Mouse (Mus musculus): ENCODE results near the gene Speg. TPM values are rescaled to one million over a fixed set of nuclear protein-coding genes. Genes with fewer than 3 reads are reported as not detected.

Gene Speg
- total and polyA plus RNA-seq, 2 experiments from 2014 or later: 22.0 to 62.9 TPM

DNA sequence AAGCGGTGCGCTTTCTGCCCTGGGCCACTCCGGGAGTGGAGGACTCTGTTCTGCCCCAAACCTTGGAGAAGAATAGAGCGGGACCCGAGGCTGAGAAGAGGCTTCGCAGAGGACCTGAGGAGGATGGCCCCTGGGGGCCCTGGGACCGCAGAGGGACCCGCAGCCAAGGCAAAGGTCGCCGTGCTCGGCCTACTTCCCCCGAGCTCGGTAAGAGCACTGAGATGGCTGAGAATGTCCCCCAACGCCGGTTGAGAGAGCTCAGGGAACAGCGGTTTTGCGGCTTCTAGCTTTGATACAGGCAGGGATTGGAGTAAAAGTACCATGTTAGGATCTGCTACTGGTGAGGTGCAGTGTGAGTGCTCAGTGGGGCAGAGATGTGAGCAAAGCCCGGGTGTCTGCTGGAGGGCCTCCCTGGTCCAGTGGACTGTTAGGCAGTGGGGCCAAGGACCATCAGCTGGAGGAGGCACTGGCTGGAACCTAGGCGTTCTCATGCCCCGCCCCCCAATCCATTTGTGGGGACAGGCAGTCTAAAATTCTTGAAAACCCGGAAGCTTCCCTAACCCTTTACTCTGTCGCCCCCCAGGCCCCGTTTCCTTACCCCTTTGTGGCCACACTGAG lies 13.9 kb downstream of the Speg start:
- Histone ChIP-seq H3K27ac (ENCODE audit: low read depth, low read length) (no peak overlapping the region), H3K4me2 (ENCODE audit: low read depth, low read length, poor library complexity, severe bottlenecking) (peak overlapping the region; percentile 43; the same call in 1 of the 2 replicates), H3K27me3 (ENCODE audit: insufficient read depth, low read length) (peaks cover 11% of the 10 kb centered on the region; the same call in 1 of the 2 replicates), H3K9ac (replicated peaks; ENCODE audit: low read length, poor library complexity, severe bottlenecking) (0 out of 2 replicates have a peak overlapping the region, but pooled peaks have one; percentile 24), H3K4me3 (ENCODE audit: low read depth, low read length) (peak overlapping the region; percentile 15; the same call in 1 of the 2 replicates), H3K9me3 (ENCODE audit: low read length) (no peaks in the 10 kb centered on the region), H3K4me1 (ENCODE audit: insufficient read depth, low read length) (peaks cover 34% of the 10 kb centered on the region), H3K36me3 (ENCODE audit: insufficient read depth, low read length) (peaks cover 8% of the 10 kb centered on the region)
- no peak for TF ChIP-seq CTCF (IDR thresholded peaks at IDR 0.05)
- DNase-seq (ENCODE audit: low spot score) (no peak), ATAC-seq (ENCODE audit: low FRiP score) (no peak)
- 28% methylated on average over 23 of the region's 23 CpGs for WGBS

DNA sequence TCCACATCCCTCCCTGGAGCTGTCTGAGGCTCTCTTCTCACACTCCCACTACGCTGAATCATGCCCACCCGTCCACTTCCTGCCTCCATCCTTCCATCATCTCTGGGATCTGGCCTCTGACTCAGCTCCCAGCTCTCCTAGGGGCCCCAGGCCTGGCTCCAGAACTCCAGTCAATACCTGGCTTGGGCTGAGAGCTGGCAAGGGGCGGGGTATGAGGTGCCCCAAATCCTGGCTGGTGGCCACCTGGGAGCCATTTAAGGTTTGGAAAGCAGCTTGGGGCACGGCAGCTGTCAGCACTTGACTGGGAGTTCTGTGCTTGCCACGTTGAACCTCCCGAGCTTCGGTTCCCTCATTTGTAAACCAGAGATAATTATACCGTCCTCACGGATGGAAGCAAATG lies 18.0 kb downstream of the Speg start:
- no peaks in the 10 kb centered on the region for H3K9me3 ChIP-seq (ENCODE audit: low read length)
- ATAC-seq (ENCODE audit: low FRiP score): no peak
- H3K4me2 ChIP-seq (ENCODE audit: low read depth, low read length, poor library complexity, severe bottlenecking): no peak overlapping the region
- H3K27me3 ChIP-seq (ENCODE audit: insufficient read depth, low read length): no peaks in the 10 kb centered on the region
- no peak overlapping the region for H3K4me3 ChIP-seq (ENCODE audit: low read depth, low read length)
- TF ChIP-seq CTCF (IDR thresholded peaks at IDR 0.05): no peak
- H3K27ac ChIP-seq (ENCODE audit: low read depth, low read length): no peak overlapping the region
- no peak overlapping the region for H3K9ac ChIP-seq (replicated peaks; ENCODE audit: low read length, poor library complexity, severe bottlenecking)
- peaks cover 6% of the 10 kb centered on the region for H3K4me1 ChIP-seq (ENCODE audit: insufficient read depth, low read length)
- DNase-seq (ENCODE audit: low spot score): no peak
- peaks cover 10% of the 10 kb centered on the region for H3K36me3 ChIP-seq (ENCODE audit: insufficient read depth, low read length)
- 59% methylated on average over 9 of the region's 9 CpGs for WGBS

DNA sequence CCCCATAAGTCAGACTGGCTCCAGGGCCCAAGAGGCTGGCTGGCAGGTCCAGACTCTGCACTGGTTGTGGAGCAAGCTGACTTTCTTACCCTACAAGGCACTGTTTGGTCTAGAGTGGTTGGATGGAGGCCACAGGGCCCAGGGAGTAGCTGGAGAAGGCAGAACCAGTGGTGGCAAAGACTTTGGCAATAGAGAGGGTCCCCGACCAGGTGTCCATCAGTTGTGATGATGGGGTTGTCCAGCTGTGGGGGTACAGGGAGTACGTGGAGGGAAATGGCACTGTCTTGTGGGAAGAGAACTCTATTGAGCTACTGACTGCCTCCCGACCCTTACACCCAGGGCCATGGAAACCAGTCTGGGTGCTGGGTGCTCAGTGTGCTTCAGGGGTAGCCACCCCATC lies 18.7 kb downstream of the Speg start:
- H3K36me3 ChIP-seq (ENCODE audit: insufficient read depth, low read length): peaks cover 10% of the 10 kb centered on the region
- no peaks in the 10 kb centered on the region for H3K4me1 ChIP-seq (ENCODE audit: insufficient read depth, low read length)
- no peaks in the 10 kb centered on the region for H3K9me3 ChIP-seq (ENCODE audit: low read length)
- H3K4me2 ChIP-seq (ENCODE audit: low read depth, low read length, poor library complexity, severe bottlenecking): no peak overlapping the region
- H3K9ac ChIP-seq (replicated peaks; ENCODE audit: low read length, poor library complexity, severe bottlenecking): no peak overlapping the region
- H3K27me3 ChIP-seq (ENCODE audit: insufficient read depth, low read length): no peaks in the 10 kb centered on the region
- TF ChIP-seq CTCF (IDR thresholded peaks at IDR 0.05): no peak
- H3K27ac ChIP-seq (ENCODE audit: low read depth, low read length): no peak overlapping the region
- no peak for DNase-seq (ENCODE audit: low spot score)
- H3K4me3 ChIP-seq (ENCODE audit: low read depth, low read length): no peak overlapping the region
- no peak for ATAC-seq (ENCODE audit: low FRiP score)
- WGBS: 92% methylated on average over 3 of the region's 3 CpGs

DNA sequence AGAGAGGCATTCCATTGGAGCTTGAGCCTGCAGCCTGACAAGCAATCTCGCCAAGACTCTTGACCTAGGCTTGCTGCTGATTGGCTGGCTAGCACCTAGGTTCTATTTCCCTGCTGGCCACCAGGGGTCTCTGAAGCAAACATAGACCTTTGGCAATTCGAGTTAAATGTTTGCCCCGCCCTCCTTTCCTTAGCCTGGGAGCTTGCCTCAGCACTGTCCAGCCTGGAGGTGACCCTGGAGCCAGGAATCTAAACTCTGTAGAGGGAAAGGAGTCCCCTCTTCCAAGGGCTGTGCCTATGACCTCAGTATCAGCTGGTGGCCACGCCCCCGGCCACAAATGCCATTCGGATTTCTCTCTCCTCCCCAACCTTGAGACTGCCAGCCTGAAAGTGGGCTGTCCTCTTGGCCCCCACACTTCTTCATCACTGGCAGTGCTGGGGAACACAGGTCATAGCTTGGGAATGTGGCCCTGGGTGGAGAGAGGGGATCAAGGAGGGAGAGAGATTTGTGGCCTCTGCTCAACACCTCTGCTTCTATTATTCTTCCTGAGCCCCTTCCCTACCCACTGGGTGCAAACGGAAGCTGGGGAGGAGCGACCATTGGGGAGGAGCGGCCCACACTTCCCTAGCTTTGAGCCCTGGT lies 23.8 kb downstream of the Speg start:
- no peak overlapping the region for H3K27ac ChIP-seq (ENCODE audit: low read depth, low read length)
- H3K36me3 ChIP-seq (ENCODE audit: insufficient read depth, low read length): peaks cover 33% of the 10 kb centered on the region

DNA sequence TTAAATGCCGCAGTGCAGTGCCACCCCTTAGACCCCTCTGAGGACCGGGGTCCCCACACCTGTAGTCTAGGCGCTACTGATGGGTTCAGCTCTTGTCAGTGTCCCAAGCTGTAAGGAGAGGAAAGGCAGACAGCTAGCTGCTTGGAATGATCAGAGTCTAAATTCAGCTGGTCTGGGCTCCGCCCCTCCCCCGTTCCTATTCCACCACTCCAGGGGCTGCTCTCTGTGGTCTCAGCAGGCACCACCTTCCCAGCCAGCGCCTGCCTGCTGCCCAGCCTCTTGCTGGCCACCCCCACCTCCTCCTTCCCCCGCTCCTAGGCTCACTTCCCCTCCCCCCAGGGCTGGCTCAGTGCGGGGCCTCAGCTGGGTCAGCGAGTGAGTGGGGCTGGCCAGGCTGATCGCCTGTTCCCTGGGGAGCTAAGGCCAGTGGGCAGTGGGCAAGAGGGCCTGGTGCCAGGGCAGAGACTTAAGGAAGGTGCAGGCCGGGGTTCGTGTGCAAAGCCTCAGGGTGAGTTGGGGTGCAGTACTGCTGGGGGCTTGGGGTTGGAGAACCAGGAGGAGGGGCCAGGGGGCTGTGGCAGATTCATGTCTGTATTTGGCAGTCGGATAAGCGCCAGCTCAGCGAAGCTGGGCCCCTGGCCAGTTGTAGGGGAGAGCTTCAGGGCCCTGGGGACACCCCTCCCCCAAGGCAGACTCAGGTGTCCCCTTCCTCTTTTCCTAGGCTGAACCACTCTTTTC lies 24.8 kb downstream of the Speg start:
- peak overlapping the region; percentile 38; the same call in 1 of the 2 replicates for H3K27ac ChIP-seq (ENCODE audit: low read depth, low read length)
- H3K9me3 ChIP-seq (ENCODE audit: low read length): no peaks in the 10 kb centered on the region
- no peak overlapping the region for H3K9ac ChIP-seq (replicated peaks; ENCODE audit: low read length, poor library complexity, severe bottlenecking)
- no peaks in the 10 kb centered on the region for H3K27me3 ChIP-seq (ENCODE audit: insufficient read depth, low read length)
- WGBS: 11% methylated on average over 15 of the region's 15 CpGs
- TF ChIP-seq CTCF (IDR thresholded peaks at IDR 0.05): no peak
- no peak overlapping the region for H3K4me3 ChIP-seq (ENCODE audit: low read depth, low read length)
- 0 out of 2 replicates have a peak, but pooled peaks cover 7% of the 10 kb centered on the region for H3K4me1 ChIP-seq (ENCODE audit: insufficient read depth, low read length)
- ATAC-seq (ENCODE audit: low FRiP score) (peak; percentile 56), DNase-seq (ENCODE audit: low spot score) (peak; percentile 65)
- peak overlapping the region; percentile 29; the same call in 1 of the 2 replicates for H3K4me2 ChIP-seq (ENCODE audit: low read depth, low read length, poor library complexity, severe bottlenecking)
- peaks cover 38% of the 10 kb centered on the region for H3K36me3 ChIP-seq (ENCODE audit: insufficient read depth, low read length)

More for the DNA sequence above, 23.8 kb downstream of the Speg start:
- Histone ChIP-seq H3K4me1 (ENCODE audit: insufficient read depth, low read length) (0 out of 2 replicates have a peak, but pooled peaks cover 7% of the 10 kb centered on the region), H3K4me3 (ENCODE audit: low read depth, low read length) (no peak overlapping the region), H3K4me2 (ENCODE audit: low read depth, low read length, poor library complexity, severe bottlenecking) (no peak overlapping the region), H3K9me3 (ENCODE audit: low read length) (no peaks in the 10 kb centered on the region), H3K27me3 (ENCODE audit: insufficient read depth, low read length) (no peaks in the 10 kb centered on the region), H3K9ac (replicated peaks; ENCODE audit: low read length, poor library complexity, severe bottlenecking) (no peak overlapping the region)
- WGBS: 18% methylated on average over 9 of the region's 9 CpGs
- peak; percentile 80 for TF ChIP-seq CTCF (IDR thresholded peaks at IDR 0.05)
- ATAC-seq (ENCODE audit: low FRiP score) (peak; percentile 25; the same call in 1 of the 2 replicates), DNase-seq (ENCODE audit: low spot score) (peak; percentile 82)

All from midbrain, postnatal 0 days (tissue).